Mouse (Mus musculus) kidney, adult 2 months (tissue): ENCODE data around the gene Fam187a. TPM values are rescaled to one million over a fixed set of nuclear protein-coding genes. Genes with fewer than 3 reads are reported as not detected.

ENCODE experiments used
- DNase-seq: peaks from one replicate; pipeline ENCODE4 v3.0.0; 2021
- H3K27ac ChIP-seq: fragments of 200-500 bp; 2 replicates; pipeline ENCODE4 v1.5.1; 2012; ENCODE audit warnings: low read depth, low read length, control low read depth, inconsistent platforms; ENCODE audit not compliant: insufficient read depth
- H3K27me3 ChIP-seq: fragments of 200-500 bp; replicated peaks from 2 replicates; pipeline ENCODE4 v1.6.1; 2012; ENCODE audit warnings: mild to moderate bottlenecking, moderate library complexity, low read length, inconsistent platforms; ENCODE audit not compliant: control insufficient read depth, insufficient read depth
- H3K36me3 ChIP-seq: fragments of 200-500 bp; 2 replicates; pipeline ENCODE4 v1.6.1; 2012; ENCODE audit warnings: mild to moderate bottlenecking, moderate library complexity, low read length, inconsistent platforms; ENCODE audit not compliant: control insufficient read depth, insufficient read depth
- H3K4me1 ChIP-seq: fragments of 200-500 bp; 2 replicates; pipeline ENCODE4 v1.6.1; 2011; ENCODE audit warnings: low read length; ENCODE audit not compliant: control insufficient read depth, insufficient read depth
- H3K4me3 ChIP-seq: fragments of 200-500 bp; 2 replicates; pipeline ENCODE4 v1.5.1; 2011; ENCODE audit warnings: mild to moderate bottlenecking, low read depth, low read length, control low read depth; ENCODE audit not compliant: insufficient read depth
- CTCF ChIP-seq: fragments of 200-500 bp; conservative IDR thresholded peaks from 2 replicates; pipeline ENCODE4 v1.5.1; 2011; ENCODE audit warnings: low read depth, mild to moderate bottlenecking, control low read depth, low read length, moderate library complexity, mixed read lengths; ENCODE audit not compliant: insufficient read depth, insufficient read length
- POLR2A ChIP-seq: fragments of 200-500 bp; IDR thresholded peaks from one replicate; pipeline ENCODE4 v1.6.1; 2011; ENCODE audit warnings: low read depth, low read length, control low read depth
- WGBS: fragments of 180-500 bp; shearing (Covaris S2); methylation state at CpG from one replicate; pipeline ENCODE4 v1.1.7; 2018; 5-methylcytosine and 5-hydroxymethylcytosine counted together
- polyA plus RNA-seq: library from polyadenylated mRNA; depleted of rRNA; stranded (reverse); fragments of >200 nt; gene quantifications from 2 replicates; pipeline ENCODE4 v1.2.3, GENCODE M21; 2012; rRNA removed

The Fam187a gene
- polyA plus RNA-seq, 1 experiment: not detected

GRCm38 (mm10) chr11:102936272-102936671 lies 51.3 kb downstream of the Fam187a start:
- no peak for DNase-seq
- H3K27ac ChIP-seq: no peak overlapping the region
- H3K4me1 ChIP-seq: no peaks in the 10 kb centered on the region; the same call in 1 of the 2 replicates
- H3K36me3 ChIP-seq: no peaks in the 10 kb centered on the region
- no peak overlapping the region for H3K4me3 ChIP-seq
- WGBS: 44% methylated on average over 4 of the region's 4 CpGs
- TF ChIP-seq POLR2A (no peak), CTCF (no peak)
- H3K27me3 ChIP-seq: no peaks in the 10 kb centered on the region

Other genes starting within 250 kb of the Fam187a start
- not detected in 2 replicates for gene Meioc, start 221.5 kb upstream of the Fam187a start, polyA plus RNA-seq
- 6.7 and 8.4 TPM in 2 replicates for gene Ccdc43, start 187.4 kb upstream of the Fam187a start, polyA plus RNA-seq
- gene Adam11, start 123.7 kb upstream of the Fam187a start, polyA plus RNA-seq: 5.0 and 5.2 TPM in 2 replicates
- 4.9 and 5.1 TPM in 2 replicates for gene Gjc1, start 65.5 kb upstream of the Fam187a start, polyA plus RNA-seq
- 2.2 and 4.1 TPM in 2 replicates for gene Higd1b, start 49.3 kb upstream of the Fam187a start, polyA plus RNA-seq
- 76.4 and 81.0 TPM in 2 replicates for gene Eftud2, start 4.2 kb upstream of the Fam187a start, polyA plus RNA-seq
- 0.88 and 1.5 TPM in 2 replicates for gene Ccdc103, start 4.0 kb upstream of the Fam187a start, polyA plus RNA-seq
- 0.16 and 0.18 TPM in 2 replicates for gene Gfap, start 15.7 kb downstream of the Fam187a start, polyA plus RNA-seq
- 0.22 and 0.27 TPM in 2 replicates for gene Kif18b, start 40.0 kb downstream of the Fam187a start, polyA plus RNA-seq
- gene C1ql1, start 61.5 kb downstream of the Fam187a start, polyA plus RNA-seq: 0.38 and 0.39 TPM in 2 replicates
- 45.3 and 49.7 TPM in 2 replicates for gene Nmt1, start 143.0 kb downstream of the Fam187a start, polyA plus RNA-seq
- gene Dcakd, start 143.2 kb downstream of the Fam187a start, polyA plus RNA-seq: 49.5 and 51.3 TPM in 2 replicates
- gene Plcd3, start 216.5 kb downstream of the Fam187a start, polyA plus RNA-seq: 14.9 and 18.1 TPM in 2 replicates
- 119 and 130 TPM in 2 replicates for gene Acbd4, start 216.5 kb downstream of the Fam187a start, polyA plus RNA-seq
- 24.9 and 26.4 TPM in 2 replicates for gene Hexim1, start 231.1 kb downstream of the Fam187a start, polyA plus RNA-seq
- 3.8 and 4.0 TPM in 2 replicates for gene Hexim2, start 247.3 kb downstream of the Fam187a start, polyA plus RNA-seq